Mouse (Mus musculus): Measurements from ENCODE around the gene Prkn. TPM values are rescaled to one million over a fixed set of nuclear protein-coding genes. Genes with fewer than 3 reads are reported as not detected.

The Prkn gene
- polyA plus RNA-seq, 1 experiment from 2014 or later, result 1.00 TPM

DNA sequence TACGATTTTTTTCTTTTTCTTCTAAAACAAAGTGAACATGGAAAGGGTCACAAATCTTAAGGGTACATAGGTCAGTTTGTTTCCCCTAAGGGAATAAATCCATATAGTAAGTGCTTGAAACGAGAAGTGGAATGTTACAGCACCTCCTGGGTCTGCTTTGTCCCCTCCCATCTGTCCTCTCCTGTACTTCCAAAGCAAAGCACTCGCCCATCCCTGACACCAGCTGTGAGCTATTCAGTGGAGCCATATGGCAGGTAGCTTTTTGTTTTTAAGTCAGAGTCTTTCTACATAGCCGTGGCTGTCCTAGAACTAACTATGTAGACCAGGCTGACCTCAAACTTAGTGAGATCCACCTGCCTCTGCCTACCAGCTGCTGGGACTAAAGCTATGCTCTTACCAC is 1266.1 kb downstream of the Prkn start:
- Histone ChIP-seq H3K9me3 (ENCODE audit: low read length) (no peaks in the 10 kb centered on the region), H3K9ac (replicated peaks) (no peak overlapping the region), H3K36me3 (replicated peaks; ENCODE audit: insufficient read depth, low read length) (no peaks in the 10 kb centered on the region), H3K4me2 (ENCODE audit: low read depth, low read length) (no peak overlapping the region), H3K27ac (ENCODE audit: low read depth) (no peak overlapping the region), H3K27me3 (ENCODE audit: insufficient read depth, low read length) (no peaks in the 10 kb centered on the region), H3K4me1 (ENCODE audit: insufficient read depth) (peaks cover 6% of the 10 kb centered on the region), H3K4me3 (ENCODE audit: low read depth, low read length) (no peak overlapping the region)
- DNase-seq, result no peak
- no peak for ATAC-seq
- no peak for TF ChIP-seq EP300 (IDR thresholded peaks at IDR 0.05; ENCODE audit: low read depth)
- no peak for TF ChIP-seq CTCF (IDR thresholded peaks at IDR 0.05; ENCODE audit: low read depth)
- 66% methylated on average over 4 of the region's 4 CpGs for WGBS (ENCODE audit: insufficient replicate concordance)

Other genes with a start within 250 kb of the Prkn start
- gene Pacrg, start 73 bp upstream of the Prkn start, polyA plus RNA-seq (2015; fragmentation: Nextera tagmentation; extraction: Ambion mirVana), result not detected in 2 replicates